Mouse (Mus musculus) kidney, adult 2 months (tissue): ENCODE results near the gene Hvcn1.

ENCODE experiments used
- CTCF ChIP-seq: fragments of 200-500 bp; conservative IDR thresholded peaks from 2 replicates; pipeline ENCODE4 v1.5.1; 2011; ENCODE audit warnings: low read depth, mild to moderate bottlenecking, control low read depth, low read length, moderate library complexity, mixed read lengths; ENCODE audit not compliant: insufficient read depth, insufficient read length
- POLR2A ChIP-seq: fragments of 200-500 bp; IDR thresholded peaks from one replicate; pipeline ENCODE4 v1.6.1; 2011; ENCODE audit warnings: low read depth, low read length, control low read depth

DNA sequence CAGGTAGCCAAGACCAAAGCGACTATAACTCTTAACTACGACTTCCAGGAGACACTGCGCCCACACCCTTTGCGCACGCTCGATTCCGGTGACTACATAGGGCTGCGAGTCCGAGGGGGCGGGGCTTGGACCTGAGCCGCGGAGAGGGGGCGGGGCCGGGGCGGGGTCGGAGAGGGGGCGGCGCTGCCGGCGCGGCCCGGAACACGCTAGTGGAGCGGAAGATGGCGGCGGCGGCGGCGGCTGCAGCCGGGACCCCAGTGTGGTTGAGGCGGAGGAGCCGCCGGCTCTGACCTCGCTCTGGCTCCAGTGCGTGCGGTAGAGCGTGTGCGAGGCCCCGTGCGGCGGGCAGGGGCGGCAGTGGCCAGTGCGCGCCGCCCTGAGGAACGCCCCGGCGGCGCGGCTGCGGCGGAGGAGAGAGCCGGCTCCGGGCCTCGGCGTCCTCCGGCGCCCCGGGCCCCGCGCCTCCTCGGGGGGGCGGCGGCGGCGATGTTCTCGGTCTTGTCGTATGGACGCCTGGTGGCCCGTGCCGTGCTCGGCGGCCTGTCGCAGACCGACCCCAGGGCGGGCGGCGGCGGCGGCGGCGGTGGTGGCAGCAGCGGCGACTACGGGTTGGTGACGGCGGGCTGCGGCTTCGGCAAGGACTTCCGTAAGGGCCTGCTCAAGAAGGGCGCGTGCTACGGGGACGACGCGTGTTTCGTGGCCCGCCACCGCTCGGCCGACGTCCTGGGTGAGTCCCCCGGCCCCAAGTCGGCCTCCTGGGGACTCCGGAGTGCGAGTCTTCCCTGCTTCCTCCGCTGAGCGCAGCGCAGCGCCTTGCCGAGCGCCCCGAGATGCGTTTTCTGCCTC lies 77.8 kb downstream of the Hvcn1 start, which contains the start of gene Pptc7:
- TF ChIP-seq CTCF, result no peak
- TF ChIP-seq POLR2A, result no peak
